Mouse (Mus musculus) activated CD4-positive, CD25-positive, alpha-beta regulatory T cell (primary cell): ENCODE measurements around the gene Tox3. TPM values are rescaled to one million over a fixed set of nuclear protein-coding genes. Genes with fewer than 3 reads are reported as not detected.

Experiments
- polyA plus RNA-seq, 2 experiments: library from polyadenylated mRNA; unstranded; fragments of 100-300 nt; shearing (Covaris generic); gene quantifications; one replicate each; pipeline ENCODE4 v1.2.1; 2017

Gene Tox3
- polyA plus RNA-seq = under 1 TPM in 1 of 2 experiments, not detected in 1; 0.15 TPM

GRCm38 (mm10) chr8:90348178-90348925, at the start of gene Tox3:
TSS of gene Tox3 (minus strand) at chr8:90348343.

